Mouse (Mus musculus) stomach, embryonic 16.5 days (tissue): ENCODE measurements around the gene Wdr72. TPM values are rescaled to one million over a fixed set of nuclear protein-coding genes. Genes with fewer than 3 reads are reported as not detected.

Experiments
- ATAC-seq: fragments of 200-750 bp; cut with Nextera tagmentation; 2 replicates; pipeline ENCODE4 v1.8.0; 2017; ENCODE audit warnings: moderate number of reproducible peaks, moderate TSS enrichment; ENCODE audit not compliant: insufficient read depth, low FRiP score
- H3K27ac ChIP-seq: fragments of 300-500 bp; sonication (generic); 2 replicates; pipeline ENCODE4 v1.5.1; 2014; ENCODE audit warnings: low read length
- H3K27me3 ChIP-seq: fragments of 300-500 bp; sonication (generic); 2 replicates; pipeline ENCODE4 v1.6.1; 2014; ENCODE audit warnings: low read length, control low read depth, mixed read lengths; ENCODE audit not compliant: control insufficient read depth, insufficient read depth
- H3K36me3 ChIP-seq: fragments of 300-500 bp; sonication (generic); 2 replicates; pipeline ENCODE4 v1.6.1; 2014; ENCODE audit warnings: low read length; ENCODE audit not compliant: control insufficient read depth, insufficient read depth
- H3K4me1 ChIP-seq: fragments of 300-500 bp; sonication (generic); 2 replicates; pipeline ENCODE4 v1.6.1; 2014; ENCODE audit warnings: low read length, control low read depth, mixed read lengths; ENCODE audit not compliant: control insufficient read depth, insufficient read depth
- H3K4me2 ChIP-seq: fragments of 300-500 bp; sonication (generic); 2 replicates; pipeline ENCODE4 v1.6.1; 2014; ENCODE audit warnings: low read depth, low read length, mixed read lengths
- H3K4me3 ChIP-seq: fragments of 300-500 bp; sonication (generic); replicated peaks from 2 replicates; pipeline ENCODE4 v1.5.1; 2014; ENCODE audit warnings: mild to moderate bottlenecking, low read length
- H3K9ac ChIP-seq: fragments of 300-500 bp; sonication (generic); 2 replicates; pipeline ENCODE4 v1.6.1; 2014; ENCODE audit warnings: low read length
- H3K9me3 ChIP-seq: fragments of 300-500 bp; sonication (generic); replicated peaks from 2 replicates; pipeline ENCODE4 v1.6.1; 2016; ENCODE audit warnings: low read length, control low read depth; ENCODE audit not compliant: control insufficient read depth
- WGBS: fragments of 180-500 bp; shearing (Covaris S2); extraction: QIAGEN DNeasy Blood & Tissue Kit; methylation state at CpG from one replicate; pipeline ENCODE4 v1.1.7; 2014; 5-methylcytosine and 5-hydroxymethylcytosine counted together
- polyA plus RNA-seq: library from polyadenylated mRNA; unstranded; fragments of >200 nt; fragmentation: Nextera tagmentation; extraction: Ambion mirVana; gene quantifications from 2 replicates; pipeline ENCODE4 v1.2.1, GENCODE M21; 2015

Gene Wdr72
- polyA plus RNA-seq, 1 experiment from 2014 or later = 2.1 TPM

GRCm38 (mm10) chr9:74112526-74112925, 2.4 kb downstream of the Wdr72 start:
- H3K4me1 ChIP-seq = peaks cover 5% of the 10 kb centered on the region; the same call in 1 of the 2 replicates

GRCm38 (mm10) chr9:74126222-74126621, 16.1 kb downstream of the Wdr72 start:
- Histone ChIP-seq H3K27me3 (no peaks in the 10 kb centered on the region), H3K4me2 (no peak overlapping the region), H3K27ac (no peak overlapping the region), H3K4me3 (no peak overlapping the region), H3K9ac (no peak overlapping the region), H3K36me3 (no peaks in the 10 kb centered on the region), H3K4me1 (no peaks in the 10 kb centered on the region), H3K9me3 (no peaks in the 10 kb centered on the region)
- 54% methylated on average over 5 of the region's 5 CpGs for WGBS
- ATAC-seq = no peak

More at GRCm38 (mm10) chr9:74112526-74112925, 2.4 kb downstream of the Wdr72 start:
- Histone ChIP-seq H3K4me3 (no peak overlapping the region), H3K27ac (no peak overlapping the region), H3K27me3 (no peaks in the 10 kb centered on the region), H3K9ac (no peak overlapping the region), H3K4me2 (no peak overlapping the region), H3K36me3 (no peaks in the 10 kb centered on the region), H3K9me3 (no peaks in the 10 kb centered on the region)
- WGBS = 82% methylated on average over 9 of the region's 9 CpGs
- ATAC-seq = no peak

GRCm38 (mm10) chr9:74134010-74134409, 23.9 kb downstream of the Wdr72 start:
- Histone ChIP-seq H3K4me3 (no peak overlapping the region), H3K4me2 (no peak overlapping the region), H3K4me1 (no peaks in the 10 kb centered on the region), H3K27me3 (no peaks in the 10 kb centered on the region), H3K36me3 (no peaks in the 10 kb centered on the region), H3K9ac (no peak overlapping the region), H3K9me3 (no peaks in the 10 kb centered on the region), H3K27ac (no peak overlapping the region)
- ATAC-seq = no peak
- WGBS = 48% methylated on average over 2 of the region's 2 CpGs

DNA sequence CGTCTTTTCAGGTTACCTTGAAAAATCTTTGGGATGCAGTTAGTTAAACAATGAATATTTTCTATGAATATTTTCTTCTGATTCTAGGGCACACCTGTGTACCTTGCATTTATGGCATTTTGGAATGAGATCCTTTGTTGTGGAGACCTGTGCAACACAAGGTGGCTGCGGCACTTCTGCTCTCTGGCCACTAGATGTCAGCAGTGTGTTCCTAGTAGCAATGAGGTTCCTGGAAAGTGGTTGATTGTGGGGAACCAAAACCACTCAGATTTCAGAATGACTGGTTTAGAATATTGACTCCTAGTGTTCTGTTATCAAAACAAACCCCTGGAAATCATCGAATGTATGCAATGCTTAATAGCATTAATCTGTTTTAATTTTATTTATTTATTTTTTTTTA, 31.7 kb downstream of the Wdr72 start:
- 5% methylated on average over 3 of the region's 3 CpGs for WGBS
- H3K9ac ChIP-seq = no peak overlapping the region
- no peak overlapping the region for H3K27ac ChIP-seq
- H3K36me3 ChIP-seq = no peaks in the 10 kb centered on the region
- H3K4me2 ChIP-seq = no peak overlapping the region
- H3K9me3 ChIP-seq = no peaks in the 10 kb centered on the region
- H3K27me3 ChIP-seq = no peaks in the 10 kb centered on the region
- ATAC-seq = no peak
- no peaks in the 10 kb centered on the region for H3K4me1 ChIP-seq
- no peak overlapping the region for H3K4me3 ChIP-seq

- ATAC-seq = no peak
- Histone ChIP-seq H3K4me2 (no peak overlapping the region), H3K9me3 (no peaks in the 10 kb centered on the region), H3K9ac (no peak overlapping the region), H3K27me3 (no peaks in the 10 kb centered on the region), H3K4me3 (no peak overlapping the region), H3K4me1 (no peaks in the 10 kb centered on the region), H3K27ac (no peak overlapping the region), H3K36me3 (no peaks in the 10 kb centered on the region)
- WGBS = 43% methylated on average over 2 of the region's 2 CpGs
Observed at GRCm38 (mm10) chr9:74142705-74143104, 32.5 kb downstream of the Wdr72 start.

GRCm38 (mm10) chr9:74145203-74145602, 35.0 kb downstream of the Wdr72 start:
- no peak overlapping the region for H3K9ac ChIP-seq
- ATAC-seq = no peak
- no peaks in the 10 kb centered on the region for H3K4me1 ChIP-seq
- H3K36me3 ChIP-seq = no peaks in the 10 kb centered on the region
- H3K9me3 ChIP-seq = no peaks in the 10 kb centered on the region
- no peak overlapping the region for H3K27ac ChIP-seq
- 97% methylated on average over 4 of the region's 4 CpGs for WGBS
- H3K27me3 ChIP-seq = no peaks in the 10 kb centered on the region
- H3K4me2 ChIP-seq = no peak overlapping the region
- no peak overlapping the region for H3K4me3 ChIP-seq

- Histone ChIP-seq H3K4me3 (no peak overlapping the region), H3K4me1 (no peaks in the 10 kb centered on the region), H3K27me3 (no peaks in the 10 kb centered on the region), H3K9me3 (no peaks in the 10 kb centered on the region), H3K4me2 (no peak overlapping the region), H3K36me3 (no peaks in the 10 kb centered on the region), H3K9ac (no peak overlapping the region), H3K27ac (no peak overlapping the region)
- no peak for ATAC-seq
- WGBS = 73% methylated on average over 8 of the region's 8 CpGs
Observed at GRCm38 (mm10) chr9:74148306-74148705, 38.1 kb downstream of the Wdr72 start.

DNA sequence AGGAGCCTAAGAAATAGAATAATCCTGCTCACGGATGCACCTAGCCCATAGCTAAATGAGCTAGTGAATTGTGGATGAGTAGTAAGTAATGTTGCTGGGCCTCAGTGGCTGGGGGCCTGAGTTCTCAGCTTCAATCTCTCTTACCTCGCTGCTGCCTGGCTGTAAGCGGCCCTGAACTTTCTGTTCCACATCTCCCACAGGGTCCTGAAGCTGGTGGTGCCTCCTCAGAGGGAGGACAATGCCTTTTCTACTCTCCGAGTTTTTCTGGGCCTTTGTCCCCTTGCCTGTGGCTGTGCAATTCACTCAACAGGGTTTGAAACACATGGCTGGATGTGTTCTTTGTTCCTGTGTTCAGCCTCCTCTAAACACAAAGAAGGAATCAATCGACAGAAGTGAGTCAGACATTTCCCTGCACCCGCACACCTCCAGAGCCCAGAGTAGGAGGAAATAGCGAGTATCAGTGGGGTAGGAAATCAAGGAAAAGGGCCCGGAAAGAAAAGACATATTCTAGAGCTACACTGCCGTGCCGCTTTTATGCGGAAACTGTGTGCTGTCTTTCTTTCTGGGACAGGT, 50.3 kb downstream of the Wdr72 start:
- no peak for ATAC-seq
- H3K9ac ChIP-seq = no peak overlapping the region
- no peaks in the 10 kb centered on the region for H3K4me1 ChIP-seq
- no peaks in the 10 kb centered on the region for H3K9me3 ChIP-seq
- no peak overlapping the region for H3K4me3 ChIP-seq
- WGBS = 74% methylated on average over 11 of the region's 11 CpGs
- no peak overlapping the region for H3K27ac ChIP-seq
- H3K4me2 ChIP-seq = no peak overlapping the region
- no peaks in the 10 kb centered on the region for H3K36me3 ChIP-seq
- no peaks in the 10 kb centered on the region for H3K27me3 ChIP-seq

DNA sequence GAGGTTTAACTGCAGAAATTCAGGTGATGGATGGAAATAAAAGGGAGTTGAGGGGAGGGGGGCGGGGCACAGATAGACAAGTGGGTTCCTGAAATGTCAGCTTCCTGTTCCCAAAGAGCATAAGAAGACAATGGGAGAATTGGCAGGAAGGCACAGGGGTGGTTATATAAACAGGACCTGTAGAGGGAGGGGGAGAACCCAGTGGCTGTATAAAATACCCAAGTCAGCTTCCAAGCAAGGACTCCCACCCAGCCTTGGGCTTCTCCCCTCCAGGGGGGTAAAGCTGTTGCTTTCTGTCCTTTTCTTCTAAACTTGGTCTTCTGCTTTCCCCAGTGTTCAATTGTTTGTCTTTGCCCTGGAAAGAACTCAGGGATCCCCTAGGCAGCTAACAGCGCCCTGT, 55.5 kb downstream of the Wdr72 start:
- Histone ChIP-seq H3K9me3 (no peaks in the 10 kb centered on the region), H3K4me3 (no peak overlapping the region), H3K4me2 (no peak overlapping the region), H3K27ac (no peak overlapping the region), H3K36me3 (no peaks in the 10 kb centered on the region), H3K4me1 (no peaks in the 10 kb centered on the region), H3K9ac (no peak overlapping the region), H3K27me3 (no peaks in the 10 kb centered on the region)
- WGBS = 80% methylated on average over 2 of the region's 2 CpGs
- ATAC-seq = no peak

DNA sequence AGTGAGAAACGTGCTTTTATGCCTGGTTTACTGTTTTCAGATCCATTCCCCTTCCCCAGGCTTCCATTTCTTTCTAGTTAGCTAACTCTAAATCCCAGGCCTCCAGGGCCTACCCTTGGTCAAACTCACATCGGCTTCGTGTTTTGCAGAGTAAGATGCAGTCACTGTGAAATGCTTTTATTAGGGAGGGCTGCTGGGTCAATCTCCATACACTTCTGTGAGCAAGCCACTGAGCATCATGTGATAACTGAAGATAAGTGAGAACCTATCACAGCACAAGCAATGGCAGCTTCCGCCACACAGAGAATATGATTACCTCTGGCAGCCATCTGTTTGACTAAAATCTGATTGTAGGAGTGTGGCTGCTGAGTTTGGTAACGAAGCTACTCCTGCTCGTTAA, 59.7 kb downstream of the Wdr72 start:
- 78% methylated on average over 6 of the region's 6 CpGs for WGBS

More for the DNA sequence above, 59.7 kb downstream of the Wdr72 start:
- Histone ChIP-seq H3K9me3 (no peaks in the 10 kb centered on the region), H3K27ac (no peak overlapping the region), H3K4me3 (no peak overlapping the region), H3K27me3 (no peaks in the 10 kb centered on the region), H3K4me2 (no peak overlapping the region), H3K36me3 (no peaks in the 10 kb centered on the region), H3K9ac (no peak overlapping the region), H3K4me1 (no peaks in the 10 kb centered on the region)
- ATAC-seq = no peak
